Mouse (Mus musculus) layer of hippocampus, postnatal 25 days (tissue): ENCODE results near the gene Gli1. TPM values are rescaled to one million over a fixed set of nuclear protein-coding genes. Genes with fewer than 3 reads are reported as not detected.

Source experiments
- DNase-seq, 2 experiments: peaks; one replicate each; pipeline ENCODE4 v3.0.0; 2022; ENCODE audit warnings: mixed read lengths in 2 of 2, low spot score in 1 of 2; ENCODE audit errors: extremely low spot score in 1 of 2
- total RNA-seq, 2 experiments: library from RNA; stranded (reverse); gene quantifications; 2 replicates each; pipeline ENCODE4 v1.2.3; 2021

The Gli1 gene
- 1 to 10 TPM; 2.1 to 3.3 TPM for total RNA-seq

GRCm38 (mm10) chr10:127341891-127342639, at the start of gene Gli1:
Gene Gli1, minus strand, starts transcription at chr10:127341974.
- DNase-seq = peak; percentile 60 to 84

GRCm38 (mm10) chr10:127381743-127382134, 40.0 kb upstream of the Gli1 start:
- DNase-seq = no peak

DNA sequence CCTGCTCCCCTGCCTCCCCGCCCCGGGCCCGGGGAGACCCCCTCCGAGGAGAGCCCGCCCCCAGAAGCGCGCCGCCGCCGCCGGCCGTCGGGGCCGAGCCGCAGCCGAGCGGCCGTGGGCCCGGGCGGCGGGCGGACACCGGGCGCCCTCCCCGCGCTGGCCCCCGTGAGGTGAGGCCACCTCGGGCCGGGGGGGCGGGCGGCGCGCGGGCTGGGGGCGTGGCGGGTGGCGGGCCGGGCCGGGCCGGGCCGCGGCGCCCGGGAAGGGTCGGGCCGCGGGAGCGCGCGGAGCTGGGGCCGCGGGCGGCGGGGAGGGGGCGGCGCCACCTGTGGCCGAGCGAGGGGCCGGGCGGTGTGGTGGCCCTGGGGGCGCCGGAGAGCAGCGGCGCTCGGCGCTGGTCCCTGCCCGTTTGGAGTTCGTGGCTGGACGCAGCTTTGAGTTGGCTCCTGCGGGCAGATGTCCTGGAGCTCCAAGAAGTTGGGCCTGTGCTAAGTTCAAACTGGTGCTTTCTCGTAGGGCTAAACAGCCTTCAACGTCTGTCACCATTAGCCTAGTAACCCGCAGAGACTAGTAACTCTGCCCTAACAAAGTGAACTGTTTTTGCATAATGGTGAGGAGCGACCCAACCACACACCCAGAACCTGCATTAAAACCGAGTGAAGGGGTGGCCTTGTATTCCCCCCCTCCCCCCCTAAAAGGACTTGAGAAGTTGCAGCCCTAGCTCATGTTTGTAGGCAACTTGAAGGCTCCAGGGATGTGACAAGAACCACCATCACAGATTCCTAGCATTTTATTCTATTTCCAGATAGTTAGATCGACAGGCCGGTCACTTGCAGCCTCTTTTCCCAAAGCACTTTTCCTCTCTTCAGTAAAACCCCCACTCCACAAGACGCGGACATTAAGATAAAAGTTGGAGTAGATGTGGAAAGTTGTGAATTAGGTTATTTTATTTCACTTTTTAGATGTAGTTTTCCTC, 39.3 kb upstream of the Gli1 start:
- peak; percentile 18 to 26 for DNase-seq

GRCm38 (mm10) chr10:127380251-127380691, 38.5 kb upstream of the Gli1 start, which contains the start of gene R3hdm2:
Gene R3hdm2, plus strand, starts transcription at chr10:127380327.
- DNase-seq = peak; percentile 79 to 80

GRCm38 (mm10) chr10:127379654-127380053, 37.9 kb upstream of the Gli1 start:
- DNase-seq = no peak

DNA sequence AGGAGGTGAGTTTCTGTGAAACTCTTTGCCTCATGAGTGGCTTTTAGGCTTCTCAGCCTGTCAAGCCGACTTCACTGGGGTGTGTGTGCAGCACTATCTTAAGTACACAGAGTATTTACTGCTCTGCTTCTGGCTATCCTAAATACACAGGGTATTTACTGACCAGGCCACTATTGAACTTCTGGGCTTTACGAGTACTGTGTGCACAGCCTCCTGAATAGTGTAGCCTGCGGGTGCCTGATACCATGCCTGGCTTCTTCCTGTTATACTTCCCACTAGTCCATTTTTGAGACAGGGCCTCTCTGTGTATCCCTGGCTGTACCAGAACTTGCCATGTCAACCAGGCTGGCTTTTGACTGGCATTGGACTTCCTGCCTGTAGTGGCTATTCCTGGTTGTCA, 35.9 kb upstream of the Gli1 start:
- DNase-seq = no peak

DNA sequence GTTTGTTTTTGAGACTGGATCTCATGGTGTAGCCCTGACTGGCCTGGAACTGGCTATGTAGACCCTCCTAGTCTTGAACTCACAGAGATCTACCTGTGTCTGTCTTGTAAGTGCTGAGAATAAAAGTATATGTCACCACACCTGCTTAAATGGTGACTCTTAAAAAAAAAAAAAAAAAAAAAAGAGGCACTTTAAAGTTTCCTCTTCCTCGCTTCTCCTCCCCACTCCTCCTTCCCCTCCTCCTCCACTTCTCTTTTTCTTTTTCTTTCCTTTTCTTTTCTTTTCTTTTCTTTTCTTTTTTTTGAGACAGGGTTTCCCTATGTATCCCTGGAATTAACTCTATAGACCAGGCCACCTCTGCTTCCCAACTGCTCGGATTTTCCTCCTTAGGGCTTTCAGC, 29.2 kb upstream of the Gli1 start:
- DNase-seq = no peak

DNA sequence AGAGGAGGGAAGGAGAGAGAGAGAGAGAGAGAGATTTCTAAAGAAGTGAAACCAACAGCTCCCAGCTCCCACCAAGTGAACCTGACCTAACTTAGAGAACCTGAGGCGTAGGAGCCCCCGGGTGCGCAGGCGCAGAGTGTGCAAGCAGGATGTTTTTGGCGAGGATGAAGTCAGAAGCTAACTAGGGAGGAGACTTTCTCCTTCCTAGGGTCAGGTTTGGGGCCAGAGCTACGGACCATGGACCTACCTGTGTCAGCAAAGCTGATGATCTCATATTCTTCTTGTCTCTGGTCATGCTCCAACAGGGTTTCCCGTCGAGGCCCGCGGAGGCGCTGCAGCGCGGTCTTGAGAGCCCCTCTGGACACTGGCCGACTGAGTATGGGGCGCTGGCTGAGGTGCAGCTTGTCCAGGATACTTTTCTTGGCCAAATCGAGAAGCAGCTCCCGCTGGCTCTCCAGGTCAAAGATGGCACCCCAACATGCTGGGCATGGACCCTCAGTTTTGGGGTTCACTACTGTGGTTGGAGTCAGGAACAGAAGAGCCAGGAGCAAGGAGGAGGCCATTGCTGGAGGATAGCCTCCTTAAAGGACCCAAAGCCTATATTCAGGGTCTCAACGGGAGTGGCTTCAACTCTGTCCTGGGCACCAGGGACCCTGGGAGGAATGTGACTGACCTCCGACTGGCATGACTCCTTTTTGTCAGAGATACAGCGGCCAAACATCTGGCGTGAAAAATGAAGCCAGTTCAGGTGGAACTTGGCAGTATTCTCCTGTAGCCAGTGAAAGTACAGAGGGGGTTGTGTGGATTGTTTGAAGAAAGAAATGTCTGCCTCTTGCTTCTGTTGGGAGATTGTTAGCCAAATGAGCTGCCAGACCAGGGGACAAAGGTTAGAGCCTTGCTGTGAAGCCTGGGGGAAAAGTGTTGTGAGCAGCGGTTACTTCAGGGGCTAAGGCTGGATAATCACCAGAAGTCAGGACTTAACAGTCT, 28.4 kb upstream of the Gli1 start, which contains the start of gene Inhbc:
Inhbc (minus strand) TSS at position 598 of the 987 bp plus-strand sequence.
- no peak for DNase-seq

DNA sequence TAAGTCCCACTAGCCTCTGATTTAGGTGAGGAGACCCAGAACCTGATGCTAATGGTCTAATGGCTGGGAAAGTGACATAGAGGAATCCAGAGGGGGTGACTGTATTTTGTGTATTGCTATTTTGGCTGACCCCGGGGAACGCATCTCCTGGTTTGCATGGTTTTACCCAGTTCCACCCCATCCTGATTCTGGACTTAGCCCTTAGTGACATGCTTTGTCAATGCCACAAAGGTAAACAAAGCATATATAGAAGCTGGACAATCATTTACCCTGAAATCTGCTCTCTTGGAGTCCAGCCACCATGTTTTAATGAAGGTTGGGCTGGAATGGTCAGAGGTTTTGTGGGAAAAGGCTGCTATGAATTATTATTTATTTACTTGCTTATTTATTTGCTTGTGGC, 26.5 kb upstream of the Gli1 start:
- no peak for DNase-seq

DNA sequence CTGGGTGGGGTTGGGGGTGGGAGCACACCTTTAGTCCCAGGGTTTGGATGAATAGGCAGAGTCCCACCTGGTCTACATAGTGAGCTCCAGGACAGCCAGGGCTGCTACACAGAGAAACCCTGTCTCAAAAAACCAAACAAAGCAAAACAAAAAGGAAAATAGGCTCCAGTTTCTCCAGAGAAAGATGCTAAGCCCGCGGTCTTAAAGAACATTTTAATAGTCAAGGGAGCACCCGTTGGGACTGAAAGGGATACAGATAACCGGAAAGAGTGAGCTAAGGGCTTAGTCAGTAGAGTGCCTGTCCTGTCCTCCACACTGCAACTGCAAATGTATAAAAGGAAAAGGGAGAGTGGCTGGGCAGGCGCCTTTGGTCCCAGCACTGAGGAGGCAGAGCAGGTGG, 25.3 kb upstream of the Gli1 start:
- DNase-seq = no peak

GRCm38 (mm10) chr10:127360714-127361113, 18.9 kb upstream of the Gli1 start:
- no peak for DNase-seq

- DNase-seq = no peak
These were observed 13.6 kb upstream of the Gli1 start for GRCm38 (mm10) chr10:127355336-127355735.

DNA sequence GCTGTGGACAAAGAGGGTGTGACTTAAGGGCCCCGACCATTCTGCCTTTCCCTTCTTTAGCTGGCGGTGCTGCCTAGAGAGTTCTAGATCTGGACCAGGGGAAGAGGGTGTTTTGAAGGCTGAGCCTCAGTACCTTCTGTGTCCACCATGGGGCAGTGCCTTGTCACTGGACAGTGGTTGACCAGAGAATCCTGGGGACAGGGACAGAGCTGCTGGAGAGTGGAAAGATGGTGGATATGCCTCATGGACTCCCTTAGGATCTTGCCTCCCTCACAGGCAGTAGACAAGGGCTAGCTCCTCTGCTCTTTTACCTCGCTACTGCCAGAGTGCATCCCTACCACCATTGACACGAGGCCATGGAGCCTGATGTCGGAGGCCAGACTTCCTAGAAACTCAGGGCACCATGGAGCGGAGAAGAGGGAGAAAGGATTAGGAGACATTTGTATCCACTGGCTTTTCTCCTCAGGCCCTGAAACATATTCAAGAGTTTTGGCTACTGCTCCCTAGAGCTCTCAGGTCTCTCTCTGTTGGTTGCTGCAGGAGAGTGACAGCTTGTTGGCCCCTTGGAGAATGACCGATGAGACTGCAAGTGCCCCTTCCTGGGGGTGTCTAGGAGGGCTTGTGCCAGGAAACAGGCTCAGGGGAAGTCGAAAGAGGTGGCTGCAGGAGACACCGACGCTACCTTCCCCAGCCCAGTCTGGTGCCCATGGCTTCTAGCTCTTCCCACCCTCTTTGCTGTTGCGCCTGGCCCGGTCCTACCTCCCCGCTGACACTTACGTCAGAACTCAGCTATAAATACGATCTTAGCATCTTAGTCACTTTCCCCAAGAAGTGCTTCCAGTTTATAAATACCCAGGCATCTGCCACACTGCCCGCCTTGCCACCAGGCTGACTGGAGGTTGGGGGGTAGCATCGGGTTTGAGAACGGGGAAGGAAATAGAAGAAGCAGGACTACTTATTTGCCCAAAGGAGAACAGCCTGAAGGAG, 12.4 kb upstream of the Gli1 start, which contains the start of gene Inhbe:
Inhbe (minus strand) TSS at position 503 of the 987 bp plus-strand sequence.
- no peak for DNase-seq

DNA sequence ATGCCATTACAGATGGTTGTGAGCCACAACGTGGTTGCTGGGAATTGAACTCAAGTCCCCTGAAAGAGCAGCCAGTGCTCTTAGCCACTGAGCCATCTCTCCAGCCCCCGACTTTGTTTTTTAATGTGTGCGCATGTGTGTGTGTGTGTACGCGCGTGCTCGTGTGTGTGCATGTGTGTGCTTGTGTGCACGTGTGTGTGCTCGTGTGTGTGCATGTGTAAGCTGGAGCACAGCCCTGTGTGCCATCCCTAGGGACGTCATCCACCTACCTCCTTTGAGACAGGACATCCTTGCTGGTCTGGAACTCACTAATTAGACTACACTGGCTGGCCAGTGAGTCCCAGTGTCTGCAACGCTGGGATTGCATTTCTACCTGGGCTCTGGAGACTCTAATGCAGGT, 11.0 kb upstream of the Gli1 start:
- no peak for DNase-seq

GRCm38 (mm10) chr10:127352187-127352586, 10.4 kb upstream of the Gli1 start:
- DNase-seq = no peak

DNA sequence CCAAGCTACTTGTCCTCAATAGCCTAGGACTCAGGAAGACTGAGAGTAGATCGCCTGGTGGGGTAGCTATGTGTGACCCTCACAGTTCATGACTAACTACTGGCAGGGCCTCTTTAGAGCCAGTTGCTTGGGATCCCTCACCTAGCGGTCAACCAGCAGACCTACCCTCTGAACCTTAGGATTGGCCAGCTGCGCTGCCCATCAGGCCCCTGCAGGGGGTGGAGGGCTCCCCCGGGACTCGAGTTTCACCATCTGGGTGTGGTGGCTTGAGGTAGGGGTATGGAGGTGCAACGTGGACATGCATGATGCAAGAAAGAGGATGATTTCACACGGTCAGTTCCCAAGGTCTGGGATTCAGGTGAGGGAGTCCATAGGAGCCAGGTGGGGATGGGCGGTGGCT, 9.9 kb upstream of the Gli1 start:
- DNase-seq = no peak

DNA sequence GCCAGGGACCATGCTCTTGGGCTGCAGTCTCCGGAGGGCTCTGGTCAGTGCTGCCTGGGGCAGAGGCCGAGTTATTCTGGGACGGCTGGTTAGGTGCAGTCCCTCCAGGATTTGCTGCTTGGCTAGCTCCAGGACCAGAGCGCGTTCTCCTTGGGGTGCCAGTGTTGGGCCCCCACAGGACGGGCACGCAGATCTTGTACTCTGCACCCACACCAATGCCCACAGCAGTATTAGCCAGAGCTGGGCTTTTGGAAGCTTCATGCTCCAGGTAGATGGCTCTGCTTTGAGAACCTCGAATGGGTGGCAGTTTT, 9.5 kb upstream of the Gli1 start:
- no peak for DNase-seq

DNA sequence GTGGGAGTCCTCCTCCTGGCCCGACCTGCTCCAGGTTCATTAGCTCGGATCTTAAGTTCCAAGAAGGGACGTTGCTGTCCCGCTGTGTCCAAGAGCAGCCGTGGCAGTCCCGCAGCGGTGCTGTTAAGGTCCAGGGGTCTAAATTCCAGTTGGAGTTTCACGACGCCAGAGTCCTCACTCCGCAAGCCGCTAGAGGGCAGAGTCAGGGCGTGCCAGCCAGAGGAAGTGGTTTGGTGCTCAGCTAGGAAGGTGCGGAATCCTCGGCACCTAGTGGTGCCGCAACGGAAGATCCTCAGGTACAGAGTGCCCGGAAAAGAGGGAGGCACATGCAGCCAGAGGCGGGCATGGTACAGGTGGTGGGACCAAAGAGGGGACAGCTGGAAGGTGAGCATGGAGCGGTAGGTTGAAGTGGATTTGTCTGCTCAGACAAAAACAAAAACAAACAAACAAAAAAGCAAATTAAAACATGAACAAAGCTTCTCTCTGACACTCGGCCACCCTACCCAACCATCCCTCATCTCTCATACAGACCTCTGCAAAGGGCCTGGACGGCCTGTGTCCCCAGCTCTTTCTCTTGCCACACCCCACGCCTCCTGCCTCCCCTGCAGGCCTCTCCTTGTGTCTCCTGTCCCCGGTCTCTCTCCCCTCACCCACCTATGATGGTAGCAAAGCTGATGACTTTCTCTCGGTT, 9.0 kb upstream of the Gli1 start:
- peak; percentile 53 to 69 for DNase-seq
